Mouse (Mus musculus): Measurements from ENCODE around the gene Commd3.

Commd3 gene

GRCm38 (mm10) chr2:18672133-18672765, at the start of gene Commd3:
Gene Commd3 (plus strand): TSS chr2:18672384.
- DNase-seq (ENCODE audit: low read depth, low spot score) = peak; percentile 95

GRCm38 (mm10) chr2:18623219-18623618, 49.0 kb upstream of the Commd3 start:
- no peak for DNase-seq (ENCODE audit: low read depth, low spot score)

GRCm38 (mm10) chr2:18630547-18630946, 41.6 kb upstream of the Commd3 start:
- no peak for DNase-seq (ENCODE audit: low read depth, low spot score)

- no peak for DNase-seq (ENCODE audit: low read depth, low spot score)
These were observed 37.1 kb upstream of the Commd3 start for GRCm38 (mm10) chr2:18635052-18635451.

GRCm38 (mm10) chr2:18648563-18648962, 23.6 kb upstream of the Commd3 start:
- no peak for DNase-seq (ENCODE audit: low read depth, low spot score)

- no peak for DNase-seq (ENCODE audit: low read depth, low spot score)
These were observed 17.4 kb upstream of the Commd3 start for GRCm38 (mm10) chr2:18654821-18655220.

GRCm38 (mm10) chr2:18664003-18664402, 8.2 kb upstream of the Commd3 start:
- peak; percentile 81 for DNase-seq (ENCODE audit: low read depth, low spot score)

- no peak for DNase-seq (ENCODE audit: low read depth, low spot score)
These were observed 1.1 kb upstream of the Commd3 start for GRCm38 (mm10) chr2:18671041-18671440.

- no peak for DNase-seq (ENCODE audit: low read depth, low spot score)
These were observed 581 bp downstream of the Commd3 start for GRCm38 (mm10) chr2:18672766-18673164.

GRCm38 (mm10) chr2:18673766-18674165, 1.6 kb downstream of the Commd3 start:
- no peak for DNase-seq (ENCODE audit: low read depth, low spot score)

- DNase-seq (ENCODE audit: low read depth, low spot score) = no peak
These were observed 2.2 kb downstream of the Commd3 start for GRCm38 (mm10) chr2:18674193-18674902.

- no peak for DNase-seq (ENCODE audit: low read depth, low spot score)
These were observed 3.7 kb downstream of the Commd3 start for GRCm38 (mm10) chr2:18675681-18676456.

- DNase-seq (ENCODE audit: low read depth, low spot score) = peak; percentile 85
These were observed 4.3 kb downstream of the Commd3 start for GRCm38 (mm10) chr2:18676457-18676935.

GRCm38 (mm10) chr2:18676936-18677491, 4.8 kb downstream of the Commd3 start, which contains the start of gene Bmi1:
Gene Bmi1 (plus strand): TSS chr2:18677018.
- DNase-seq (ENCODE audit: low read depth, low spot score) = peak; percentile 77

- peak; percentile 66 for DNase-seq (ENCODE audit: low read depth, low spot score)
These were observed 5.7 kb downstream of the Commd3 start for GRCm38 (mm10) chr2:18677631-18678471.

GRCm38 (mm10) chr2:18679701-18680100, 7.5 kb downstream of the Commd3 start:
- DNase-seq (ENCODE audit: low read depth, low spot score) = no peak

- DNase-seq (ENCODE audit: low read depth, low spot score) = no peak
These were observed 8.3 kb downstream of the Commd3 start for GRCm38 (mm10) chr2:18680501-18680900.

GRCm38 (mm10) chr2:18680961-18681360, 8.8 kb downstream of the Commd3 start:
- peak; percentile 78 for DNase-seq (ENCODE audit: low read depth, low spot score)

- no peak for DNase-seq (ENCODE audit: low read depth, low spot score)
These were observed 11.9 kb downstream of the Commd3 start for GRCm38 (mm10) chr2:18684062-18684461.

- DNase-seq (ENCODE audit: low read depth, low spot score) = no peak
These were observed 14.2 kb downstream of the Commd3 start for GRCm38 (mm10) chr2:18686386-18686785.

Data from CD4-positive, CD25-positive, alpha-beta regulatory T cell, adult 2 months (primary cell).